Mouse (Mus musculus): Measurements from ENCODE around the gene Nexmif.
A peak's percentile ranks its signal among the peaks of the same experiment; 100 is the strongest.
"Not testable (repeated sequence)": the region's sequence is repeated elsewhere in the genome, so short reads cannot be mapped to it uniquely, and the experiment has no call there.

The Nexmif gene

DNA sequence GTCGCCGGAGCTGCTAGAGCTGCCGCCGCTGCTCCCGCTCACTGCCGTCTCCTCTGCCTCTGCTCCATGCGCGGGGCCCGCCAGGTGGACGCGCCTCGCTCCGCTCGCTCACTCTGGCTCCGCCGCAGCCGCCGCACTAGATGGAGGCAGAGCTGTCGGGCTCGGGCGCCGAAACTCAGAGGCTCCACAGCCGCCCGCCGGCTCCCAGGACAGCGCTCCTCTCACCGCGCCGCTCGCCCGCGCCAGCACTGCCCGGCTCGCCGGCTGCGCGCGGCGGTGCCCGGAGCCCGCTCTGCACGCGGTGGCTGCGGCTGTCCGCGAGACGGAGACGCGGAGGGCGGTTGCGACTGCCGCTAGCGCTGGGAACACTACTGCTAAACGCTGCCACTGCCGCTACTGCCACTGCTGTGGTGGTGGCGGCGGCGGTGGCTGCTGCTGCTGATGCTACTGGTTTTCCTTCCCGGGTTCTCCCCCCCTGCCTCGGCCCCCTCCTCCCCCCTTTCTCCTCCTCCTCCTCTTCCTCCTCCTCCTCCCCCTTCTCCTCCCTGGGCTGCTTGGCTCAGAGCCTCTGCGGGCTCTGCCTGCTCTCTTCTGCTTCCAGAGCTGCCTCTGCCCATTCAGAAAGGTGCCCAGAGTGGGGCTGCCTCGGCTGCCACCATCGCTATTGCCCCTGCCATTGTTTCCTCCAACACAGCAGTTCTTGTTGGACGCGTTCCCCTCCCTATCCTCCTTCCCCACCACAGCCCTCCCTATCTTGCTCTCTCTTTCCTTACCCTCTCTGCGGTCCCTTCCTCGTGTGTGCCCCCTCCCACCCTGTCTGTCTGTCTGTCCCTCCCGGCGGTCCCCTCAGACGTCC, at the start of gene Nexmif:
Gene Nexmif (minus strand): TSS at position 450 of the 856 bp plus-strand sequence.
- peak; percentile 27 to 31 for DNase-seq (ENCODE audit: low spot score in 2 of 2)

DNA sequence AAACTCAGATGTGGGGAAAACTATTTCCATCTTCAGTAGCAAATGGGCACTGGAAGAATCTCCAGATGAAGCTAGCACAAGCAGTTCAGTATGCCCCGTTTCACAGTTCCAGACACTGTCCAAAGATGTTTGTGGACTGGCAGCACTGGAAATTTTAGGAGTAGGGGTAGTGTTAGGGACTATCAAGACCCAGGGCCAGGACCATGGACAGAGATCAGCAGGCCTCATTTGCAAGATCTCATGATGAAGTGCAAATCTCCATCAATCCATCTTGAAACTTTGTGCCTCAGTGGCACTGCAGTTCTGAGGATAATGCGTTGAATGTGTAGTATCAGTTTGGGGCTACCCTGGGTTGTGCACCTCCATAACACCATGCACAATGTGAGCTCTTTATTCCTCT, 7.7 kb upstream of the Nexmif start:
- DNase-seq (ENCODE audit: low spot score in 2 of 2): no peak

DNA sequence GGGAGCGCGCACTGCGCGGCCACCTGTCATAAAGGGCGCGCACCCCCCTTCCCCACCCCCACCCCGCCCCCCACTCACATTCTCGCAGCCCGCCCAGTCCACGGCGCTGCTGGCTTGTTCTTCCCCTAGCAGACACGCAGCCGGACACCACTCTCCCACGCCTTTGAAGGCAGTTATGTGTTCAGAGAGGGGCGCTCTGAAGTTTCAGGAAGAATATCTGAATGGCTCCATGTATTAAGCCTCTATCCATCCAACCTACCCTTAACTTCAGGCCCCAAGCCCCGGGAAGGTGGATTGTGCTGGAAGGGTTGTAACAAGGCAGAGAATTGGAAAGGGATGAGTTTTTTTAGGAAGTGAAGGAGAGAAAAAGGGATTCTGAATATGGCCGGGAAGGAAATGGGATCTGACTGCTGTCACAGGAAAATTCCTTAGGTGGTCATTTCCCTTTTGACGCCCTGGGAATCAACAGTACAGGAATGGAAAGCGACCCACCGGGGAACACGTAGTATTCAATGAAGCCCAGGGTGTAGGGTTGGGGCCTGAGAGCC, 681 bp upstream of the Nexmif start:
- DNase-seq (ENCODE audit: low spot score in 2 of 2): peak in 1 of 2 experiments; percentile 1

DNA sequence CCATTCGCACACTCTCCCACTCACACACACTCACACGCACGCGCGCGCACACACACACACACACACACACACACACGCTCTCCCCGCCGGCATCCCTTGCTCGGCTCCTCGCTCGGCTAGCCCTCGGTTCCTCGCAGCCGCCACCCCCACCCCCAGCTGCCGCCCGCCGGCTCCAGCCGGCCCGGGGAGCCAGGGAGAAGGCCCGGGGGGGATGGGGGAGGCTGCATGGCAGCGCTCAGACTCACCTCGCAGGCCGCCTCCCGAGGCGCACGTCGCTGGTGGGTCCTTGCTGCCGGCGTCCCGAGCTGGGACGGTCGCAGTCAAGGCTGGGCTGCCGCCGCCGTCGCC, 623 bp downstream of the Nexmif start:
- DNase-seq (ENCODE audit: low spot score in 2 of 2): peak in 1 of 2 experiments; percentile 14

DNA sequence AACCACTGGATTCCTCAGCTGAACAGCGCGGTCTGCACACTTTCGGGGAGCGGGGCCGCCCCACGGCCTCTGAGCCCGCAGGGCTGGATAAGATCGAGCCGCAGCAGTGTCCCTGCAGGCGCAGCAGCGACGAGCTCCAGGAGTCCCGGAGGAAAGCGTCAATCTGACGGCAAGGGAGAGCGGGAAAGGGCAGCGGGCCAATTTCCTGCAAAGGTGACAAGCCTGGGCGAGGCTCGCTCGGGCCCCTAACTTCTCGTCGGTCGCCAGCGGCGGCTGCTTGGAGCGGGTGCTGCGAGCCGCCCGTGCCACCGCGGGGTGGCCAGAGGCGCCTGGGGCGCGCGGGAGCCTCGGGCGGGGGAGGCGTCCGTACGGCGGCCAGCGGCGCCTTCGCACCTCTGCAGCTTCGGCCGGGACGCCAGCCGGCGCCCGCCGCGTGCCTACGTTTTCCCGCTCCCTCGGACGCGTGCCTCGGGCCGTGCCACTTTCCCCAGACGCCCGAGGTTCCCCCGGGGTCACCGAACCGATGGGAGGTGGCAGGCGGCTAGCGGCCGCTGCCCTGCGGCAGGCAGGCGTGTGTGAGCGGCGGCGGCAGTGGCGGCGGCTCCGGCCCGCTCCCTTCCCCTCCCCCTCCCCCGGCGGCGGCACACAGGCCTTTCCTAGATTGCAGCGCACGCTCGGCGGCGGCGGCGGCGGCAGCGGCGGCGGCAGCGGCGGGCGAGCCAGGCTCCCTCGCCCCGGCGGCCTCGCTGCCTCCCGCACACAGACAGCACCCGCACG, 1.2 kb downstream of the Nexmif start:
- peak; percentile 5 to 18 for DNase-seq (ENCODE audit: low spot score in 2 of 2)

DNA sequence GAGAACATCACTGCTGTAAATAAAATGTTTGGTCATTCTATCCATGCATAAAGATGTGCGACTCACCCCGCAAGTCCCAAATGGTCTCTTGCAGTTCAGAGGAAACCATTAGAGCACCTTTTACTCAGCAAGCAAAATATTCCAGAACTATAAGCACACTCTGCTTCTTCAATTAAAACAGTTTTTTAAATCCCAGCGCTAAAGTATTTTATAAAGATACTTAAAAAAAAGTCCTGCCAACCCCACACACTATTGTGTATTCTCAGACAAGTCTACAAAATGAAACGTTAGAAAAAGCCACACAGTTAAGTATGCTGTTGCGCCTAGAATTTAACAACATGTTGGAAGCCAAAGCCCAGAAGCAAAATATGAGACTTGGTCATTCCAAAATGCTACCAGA, 1.9 kb downstream of the Nexmif start:
- DNase-seq (ENCODE audit: low spot score in 2 of 2): no peak

DNA sequence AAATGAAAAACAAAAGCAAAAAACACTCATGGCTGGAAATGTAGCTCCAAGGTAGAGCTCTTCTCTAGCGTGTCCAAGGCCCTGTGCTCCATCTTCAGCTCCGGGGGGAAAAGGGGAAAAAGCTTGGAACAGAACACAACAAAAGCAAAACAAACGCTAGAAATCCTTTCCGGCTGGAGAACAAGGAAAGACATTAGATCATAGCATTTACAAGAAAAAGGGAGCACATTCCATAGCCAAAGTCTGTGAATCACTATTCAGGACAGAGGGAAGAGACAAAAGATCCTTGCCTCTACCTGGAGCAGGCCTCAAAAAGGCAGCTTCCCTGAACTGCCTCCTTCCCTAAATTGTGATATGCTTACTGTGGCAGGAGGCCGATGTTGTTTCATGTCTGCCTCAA, 4.4 kb downstream of the Nexmif start:
- no peak for DNase-seq (ENCODE audit: low spot score in 2 of 2)

DNA sequence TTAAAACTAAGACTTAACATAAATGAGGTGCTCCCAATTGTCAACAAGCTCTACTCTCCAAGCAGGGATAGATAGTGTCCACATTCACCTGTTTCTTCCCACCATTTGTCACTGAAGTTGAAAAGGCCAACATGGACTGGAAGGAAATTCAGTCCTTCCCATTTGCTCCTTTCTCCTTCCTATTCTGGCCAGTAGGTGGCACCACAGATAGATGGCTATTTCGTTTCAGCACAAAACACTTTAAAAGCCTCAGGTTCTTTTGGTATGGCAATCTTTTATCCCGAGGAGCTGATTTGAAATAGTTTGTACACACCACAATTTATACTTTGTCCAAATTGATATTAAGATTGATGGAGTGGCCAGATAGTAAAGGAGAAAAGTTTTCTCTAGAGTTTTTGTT, 21.7 kb downstream of the Nexmif start:
- peak in 1 of 2 experiments; percentile 1 for DNase-seq (ENCODE audit: low spot score in 2 of 2)

DNA sequence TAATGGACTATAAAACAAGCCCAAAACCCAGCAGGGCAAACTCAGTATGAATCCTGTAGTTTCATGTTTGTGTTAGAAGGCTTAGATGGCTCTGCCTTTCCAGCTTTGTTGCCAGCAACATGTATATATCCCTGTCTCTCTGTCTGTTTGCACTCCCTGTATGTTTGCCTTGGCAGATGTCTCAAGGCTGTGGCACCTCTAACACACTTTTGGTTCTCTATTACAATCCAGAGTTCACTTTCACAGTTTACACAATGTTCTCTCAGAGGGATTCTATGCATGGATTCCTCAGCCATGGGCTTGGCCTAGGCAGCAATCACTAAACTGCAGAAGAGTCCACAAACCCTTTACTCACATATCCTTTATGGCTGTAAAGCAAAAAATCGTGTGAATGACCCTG, 50.9 kb downstream of the Nexmif start:
- DNase-seq (ENCODE audit: low spot score in 2 of 2): no peak

DNA sequence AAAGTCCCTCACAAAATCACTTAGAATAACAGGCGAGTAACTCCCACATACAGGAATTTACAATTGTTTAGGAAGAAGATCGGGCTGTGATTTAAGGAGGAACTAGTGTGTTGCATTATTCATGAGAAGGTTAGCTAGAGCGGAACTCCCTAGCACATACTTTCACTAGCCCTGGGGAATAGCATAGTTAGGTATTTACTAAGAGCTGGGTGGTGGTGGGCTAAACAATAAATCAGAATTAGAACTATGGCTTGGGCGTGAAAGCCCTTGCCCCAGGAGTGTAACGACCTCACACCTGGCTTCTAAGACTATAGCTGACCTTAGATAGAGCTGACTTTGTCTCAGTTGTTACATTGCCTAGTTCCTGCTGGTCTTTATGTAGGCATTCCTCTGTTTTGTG, 85.7 kb downstream of the Nexmif start:
- not testable (repeated sequence) for DNase-seq (ENCODE audit: low spot score in 2 of 2)

DNA sequence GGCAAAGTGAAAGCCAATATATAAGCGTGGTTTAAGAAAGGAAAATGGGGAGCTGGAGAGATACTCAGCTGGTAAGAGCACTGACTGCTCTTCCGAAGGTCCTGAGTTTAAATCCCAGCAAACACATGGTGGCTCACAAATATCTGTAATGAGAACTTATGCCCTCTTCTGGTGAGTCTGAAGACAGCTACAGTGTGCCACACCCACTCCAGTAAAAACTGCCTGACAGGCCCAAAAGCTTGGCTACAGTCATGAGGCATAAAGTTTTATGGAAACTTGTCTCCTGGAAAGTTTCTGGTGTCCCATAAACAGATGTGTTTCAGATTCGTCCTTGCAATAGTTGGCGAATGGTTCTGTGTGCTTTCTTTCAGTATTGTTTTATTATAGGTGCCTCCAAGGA, 86.4 kb downstream of the Nexmif start:
- no peak for DNase-seq (ENCODE audit: low spot score in 2 of 2)

DNA sequence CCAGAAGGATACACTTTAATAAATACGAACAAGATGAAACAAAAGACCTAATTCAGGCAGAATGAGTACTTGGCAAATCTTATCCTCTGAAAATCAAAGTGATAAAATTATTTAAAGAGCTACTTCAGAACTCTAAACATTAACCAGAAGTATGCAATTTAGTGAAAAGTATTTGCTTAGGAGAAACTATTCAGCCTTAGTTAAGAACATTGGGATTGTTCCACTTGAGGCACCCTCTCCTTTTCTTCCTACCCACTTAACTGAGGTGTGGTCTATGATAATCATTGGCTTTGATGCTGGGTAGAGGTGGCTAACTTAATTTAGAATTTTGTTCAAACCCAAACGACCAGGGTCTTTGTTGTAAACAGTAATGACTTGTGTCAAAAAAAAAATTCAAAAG, 146.1 kb downstream of the Nexmif start:
- no peak for DNase-seq (ENCODE audit: low spot score in 2 of 2)

DNA sequence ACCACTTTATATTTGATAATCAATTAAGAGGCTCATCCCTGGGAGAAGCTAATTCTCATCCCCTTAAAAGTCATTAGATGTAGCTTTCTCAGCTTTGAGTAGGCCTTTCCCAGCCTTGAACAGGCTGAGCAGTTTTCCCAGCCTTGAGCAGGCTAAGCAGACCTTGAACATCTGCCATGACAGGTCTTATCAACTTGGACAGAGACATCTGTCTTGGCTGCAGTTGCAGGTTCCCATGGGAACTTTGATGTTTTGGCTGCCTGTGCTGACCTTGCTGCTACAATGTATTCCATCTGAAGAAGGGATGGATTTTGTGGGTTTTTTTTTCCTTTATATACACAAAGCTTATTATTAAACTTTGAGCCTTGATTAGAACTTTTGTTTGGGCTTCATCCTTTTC, 160.7 kb downstream of the Nexmif start:
- no peak for DNase-seq (ENCODE audit: low spot score in 2 of 2)

DNA sequence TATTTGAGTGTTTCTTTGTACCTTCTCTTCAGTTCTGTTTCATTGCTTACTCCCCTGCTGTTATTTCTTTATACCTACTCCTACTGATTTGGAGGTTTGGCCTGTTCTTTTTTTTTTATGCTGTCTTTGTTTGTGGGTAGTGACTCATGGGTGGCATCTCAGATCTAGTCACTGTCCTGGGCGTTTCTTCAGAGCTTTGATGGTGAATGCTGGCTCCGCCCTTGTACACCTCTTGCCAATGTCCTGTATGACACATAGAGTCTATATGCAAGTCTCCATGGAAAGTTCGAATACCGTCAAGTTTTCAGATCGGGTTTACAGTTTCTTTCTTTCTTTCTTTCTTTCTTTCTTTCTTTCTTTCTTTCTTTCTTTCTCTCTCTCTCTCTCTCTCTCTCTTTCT, 167.1 kb downstream of the Nexmif start:
- no peak for DNase-seq (ENCODE audit: low spot score in 2 of 2)

DNA sequence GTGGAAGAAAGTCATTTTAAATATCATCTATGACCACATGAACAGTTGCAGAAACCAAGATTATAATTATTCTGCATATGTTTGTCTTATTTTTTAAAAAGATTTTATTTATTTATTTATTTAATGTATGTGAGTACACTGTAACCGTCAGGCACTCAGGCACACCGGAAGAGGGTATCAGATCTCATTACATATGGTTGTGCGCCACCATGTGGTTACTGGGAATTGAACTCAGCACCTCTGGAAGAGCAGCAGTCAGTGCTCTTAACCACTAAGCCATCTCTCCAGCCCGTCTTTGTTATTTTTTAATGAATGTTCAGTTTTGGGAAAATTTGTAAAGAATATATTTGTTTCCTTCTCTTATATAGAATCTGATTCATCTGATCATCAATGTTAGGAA, 168.2 kb downstream of the Nexmif start:
- no peak for DNase-seq (ENCODE audit: low spot score in 2 of 2)

Measured in right cerebral cortex, postnatal 36 days (tissue).